Mouse (Mus musculus) intestine, embryonic 15.5 days (tissue): Measurements from ENCODE around the gene Gamt. TPM values are rescaled to one million over a fixed set of nuclear protein-coding genes. Genes with fewer than 3 reads are reported as not detected.

Experiments used
- ATAC-seq: fragments of 200-750 bp; cut with Nextera tagmentation; 2 replicates; pipeline ENCODE4 v1.8.0; 2017; ENCODE audit warnings: moderate TSS enrichment, moderate library complexity
- H3K27ac ChIP-seq: fragments of 300-500 bp; sonication (generic); 2 replicates; pipeline ENCODE4 v1.5.1; 2015; ENCODE audit warnings: mild to moderate bottlenecking, inconsistent platforms
- H3K27me3 ChIP-seq: fragments of 300-500 bp; sonication (generic); replicated peaks from 2 replicates; pipeline ENCODE4 v1.6.1; 2015; ENCODE audit warnings: inconsistent platforms
- H3K36me3 ChIP-seq: fragments of 300-500 bp; sonication (generic); 2 replicates; pipeline ENCODE4 v1.6.1; 2015; ENCODE audit warnings: inconsistent platforms
- H3K4me1 ChIP-seq: fragments of 300-500 bp; sonication (generic); replicated peaks from 2 replicates; pipeline ENCODE4 v1.6.1; 2015; ENCODE audit warnings: inconsistent platforms
- H3K4me2 ChIP-seq: fragments of 300-500 bp; sonication (generic); replicated peaks from 2 replicates; pipeline ENCODE4 v1.6.1; 2015; ENCODE audit warnings: mild to moderate bottlenecking, inconsistent platforms
- H3K4me3 ChIP-seq: fragments of 300-500 bp; sonication (generic); replicated peaks from 2 replicates; pipeline ENCODE4 v1.5.1; 2015; ENCODE audit warnings: inconsistent platforms
- H3K9ac ChIP-seq: fragments of 300-500 bp; sonication (generic); 2 replicates; pipeline ENCODE4 v1.6.1; 2015; ENCODE audit warnings: inconsistent platforms
- H3K9me3 ChIP-seq: fragments of 300-500 bp; sonication (generic); 2 replicates; pipeline ENCODE4 v1.6.1; 2016; ENCODE audit warnings: inconsistent platforms
- WGBS: fragments of 180-500 bp; shearing (Covaris S2); methylation state at CpG from one replicate; pipeline ENCODE4 v1.1.7; 2015; 5-methylcytosine and 5-hydroxymethylcytosine counted together
- polyA plus RNA-seq: library from polyadenylated mRNA; unstranded; fragments of >200 nt; fragmentation: Nextera tagmentation; extraction: Ambion mirVana; gene quantifications from 2 replicates; pipeline ENCODE4 v1.2.1, GENCODE M21; 2015

Gene Gamt
- polyA plus RNA-seq, 1 experiment from 2014 or later: 71.0 TPM

DNA sequence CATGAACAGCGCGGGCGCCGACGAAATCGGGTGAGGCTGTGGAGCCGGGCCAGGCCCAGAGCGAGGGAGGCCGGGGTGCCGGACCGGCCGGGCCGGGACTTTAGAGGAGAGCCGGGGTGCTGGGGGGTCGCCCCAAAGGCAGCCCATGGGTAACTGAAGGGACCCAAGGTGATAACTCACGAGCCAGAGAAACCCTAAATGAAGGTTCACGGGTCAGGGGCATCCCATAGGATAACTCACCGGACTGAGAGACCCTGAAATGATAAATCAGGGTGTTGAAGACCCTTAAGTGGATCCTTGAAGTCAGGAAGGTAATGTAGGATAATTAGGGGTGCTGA lies 4.3 kb upstream of the Gamt start:
- Histone ChIP-seq H3K9ac (peak overlapping the region; percentile 100), H3K27ac (peak overlapping the region; percentile 82), H3K4me2 (peak overlapping the region; percentile 58), H3K4me3 (peak overlapping the region; percentile 93), H3K4me1 (peaks cover 50% of the 10 kb centered on the region), H3K9me3 (no peaks in the 10 kb centered on the region), H3K36me3 (no peaks in the 10 kb centered on the region), H3K27me3 (no peaks in the 10 kb centered on the region)
- no peak for ATAC-seq
- 0% methylated on average over 18 of the region's 18 CpGs for WGBS

DNA sequence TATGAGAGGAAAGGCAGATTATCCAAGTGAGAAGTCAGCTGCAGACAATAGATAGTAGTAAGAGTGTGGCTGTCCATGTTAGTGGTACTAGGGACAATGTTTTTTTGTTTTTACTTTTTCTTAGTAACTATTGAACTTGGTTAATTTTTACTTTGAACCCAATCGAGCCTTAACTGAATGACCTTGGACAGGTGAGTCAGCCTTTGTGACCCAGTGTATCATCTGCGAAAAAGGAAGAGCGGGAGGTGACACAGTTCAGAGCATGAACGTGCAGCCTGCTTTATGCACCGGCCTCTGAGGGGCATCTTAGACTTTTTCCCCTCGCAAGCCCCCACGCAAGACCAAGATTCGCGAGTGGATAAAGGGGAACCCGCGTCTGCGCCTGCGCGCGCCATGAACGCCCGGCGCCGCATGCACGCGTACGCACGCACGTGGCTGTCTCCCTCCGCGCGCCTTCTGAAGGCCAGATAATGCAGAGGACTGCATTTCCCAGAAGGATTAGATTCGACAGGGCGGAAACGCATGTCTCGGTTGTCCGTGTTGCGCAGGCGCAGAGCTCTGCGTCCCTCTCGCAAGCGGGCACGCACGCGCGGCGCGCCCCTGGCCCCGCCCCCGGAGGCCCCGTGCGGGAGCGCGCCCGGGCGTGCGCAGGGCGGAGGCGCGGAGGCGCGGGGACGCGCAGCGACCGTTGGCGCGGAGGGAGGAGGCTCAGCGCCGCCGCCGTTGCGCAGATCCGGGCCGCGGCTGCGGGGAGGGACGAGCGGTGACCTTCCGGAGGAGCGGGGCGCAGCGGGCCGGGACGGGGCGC lies 3.7 kb upstream of the Gamt start:
- no peaks in the 10 kb centered on the region for H3K9me3 ChIP-seq
- under 1% methylated on average over 80 of the region's 81 CpGs for WGBS
- no peaks in the 10 kb centered on the region for H3K36me3 ChIP-seq
- peaks cover 52% of the 10 kb centered on the region for H3K4me1 ChIP-seq
- peak overlapping the region; percentile 82 for H3K27ac ChIP-seq
- ATAC-seq: peak; percentile 69
- H3K27me3 ChIP-seq: no peaks in the 10 kb centered on the region
- H3K4me3 ChIP-seq: peak overlapping the region; percentile 93
- peak overlapping the region; percentile 100 for H3K9ac ChIP-seq
- peak overlapping the region; percentile 69 for H3K4me2 ChIP-seq

DNA sequence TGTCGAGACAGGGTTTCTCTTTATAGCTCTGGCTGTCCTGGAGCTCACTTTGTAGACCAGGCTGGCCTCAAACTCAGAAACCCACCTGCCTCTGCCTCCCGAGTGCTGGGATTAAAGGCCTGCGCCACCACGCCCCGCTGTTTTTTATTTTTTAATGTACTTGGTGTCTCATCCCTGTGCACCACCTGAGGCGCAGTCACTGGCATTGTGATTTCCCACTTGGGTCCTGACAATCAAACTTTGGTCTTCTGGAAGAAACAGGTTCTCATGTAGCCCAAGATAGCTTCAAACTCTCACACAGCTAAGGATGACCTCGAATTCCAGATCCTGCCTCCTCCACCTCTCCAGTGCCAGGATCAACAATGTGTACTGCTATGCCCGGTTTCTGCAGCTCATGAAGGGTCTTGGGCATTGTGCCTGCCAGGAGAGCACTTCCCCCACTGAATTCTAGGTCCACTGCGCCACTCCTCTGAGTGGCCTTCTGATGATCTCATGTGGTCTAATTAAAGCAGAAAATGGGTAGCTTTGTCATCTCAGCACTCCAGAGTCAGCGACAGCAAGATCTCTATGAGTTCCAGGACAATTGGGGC lies 2.1 kb upstream of the Gamt start:
- H3K27ac ChIP-seq: no peak overlapping the region
- ATAC-seq: no peak
- peaks cover 10% of the 10 kb centered on the region; the same call in 1 of the 2 replicates for H3K36me3 ChIP-seq
- no peaks in the 10 kb centered on the region for H3K9me3 ChIP-seq
- H3K4me3 ChIP-seq: no peak overlapping the region
- peaks cover 49% of the 10 kb centered on the region for H3K4me1 ChIP-seq
- H3K27me3 ChIP-seq: no peaks in the 10 kb centered on the region
- 92% methylated on average over 10 of the region's 10 CpGs for WGBS
- H3K4me2 ChIP-seq: 0 out of 2 replicates have a peak overlapping the region, but pooled peaks have one; percentile 92
- H3K9ac ChIP-seq: no peak overlapping the region

DNA sequence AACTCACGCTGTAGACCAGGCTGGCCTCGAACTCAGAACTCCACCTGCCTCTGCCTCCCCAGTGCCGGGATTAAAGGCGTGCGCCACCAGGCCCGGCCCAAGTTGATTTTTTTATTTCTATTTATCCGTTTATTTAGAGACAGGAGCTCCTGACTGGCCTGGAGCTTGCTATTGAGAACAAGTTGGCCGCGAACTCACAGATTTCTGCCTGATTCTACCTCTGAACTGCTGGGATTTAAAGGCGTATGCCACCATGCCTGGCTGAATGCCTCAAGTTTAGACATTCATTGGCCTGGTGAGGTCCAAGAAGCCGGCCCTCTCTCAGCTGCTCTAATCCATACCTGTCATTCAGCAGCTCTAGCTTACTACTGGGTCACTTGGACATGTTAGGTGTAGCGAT lies 1.4 kb upstream of the Gamt start:
- no peaks in the 10 kb centered on the region for H3K27me3 ChIP-seq
- H3K36me3 ChIP-seq: peaks cover 15% of the 10 kb centered on the region; the same call in 1 of the 2 replicates
- peak overlapping the region; percentile 49 for H3K4me3 ChIP-seq
- peak overlapping the region; percentile 92 for H3K4me2 ChIP-seq
- peaks cover 43% of the 10 kb centered on the region for H3K4me1 ChIP-seq
- H3K9ac ChIP-seq: peak overlapping the region; percentile 54; the same call in 1 of the 2 replicates
- H3K27ac ChIP-seq: peak overlapping the region; percentile 99
- 70% methylated on average over 12 of the region's 12 CpGs for WGBS
- H3K9me3 ChIP-seq: no peaks in the 10 kb centered on the region
- ATAC-seq: no peak

DNA sequence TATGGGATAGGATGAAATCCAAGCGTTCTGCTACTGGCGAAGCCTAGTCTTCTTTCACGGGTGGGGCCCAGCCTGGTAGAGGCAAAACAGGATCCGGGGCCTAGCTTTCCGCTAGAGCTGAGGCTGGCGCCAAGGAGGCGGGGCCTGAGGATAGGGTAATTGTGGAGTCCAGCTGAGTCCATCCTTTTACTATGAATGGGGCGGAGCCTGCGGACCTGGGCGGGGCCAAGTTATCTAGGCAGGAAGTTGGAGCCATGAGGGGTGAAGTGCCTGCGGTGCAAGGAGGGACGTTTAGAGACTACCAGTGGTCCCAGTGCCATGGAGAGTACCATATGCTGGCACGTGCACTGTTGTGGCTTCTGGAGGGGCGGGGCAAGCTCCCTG lies 765 bp upstream of the Gamt start:
- H3K27me3 ChIP-seq: no peaks in the 10 kb centered on the region
- 0% methylated on average over 14 of the region's 14 CpGs for WGBS
- peak overlapping the region; percentile 49 for H3K4me3 ChIP-seq
- ATAC-seq: peak; percentile 77
- H3K9ac ChIP-seq: peak overlapping the region; percentile 61
- H3K4me1 ChIP-seq: peaks cover 39% of the 10 kb centered on the region
- peaks cover 20% of the 10 kb centered on the region for H3K36me3 ChIP-seq
- H3K4me2 ChIP-seq: peak overlapping the region; percentile 92
- peak overlapping the region; percentile 99 for H3K27ac ChIP-seq
- H3K9me3 ChIP-seq: no peaks in the 10 kb centered on the region

- WGBS: 7% methylated on average over 19 of the region's 19 CpGs
- peak overlapping the region; percentile 92 for H3K4me2 ChIP-seq
- H3K9ac ChIP-seq: peak overlapping the region; percentile 61
- H3K36me3 ChIP-seq: peaks cover 29% of the 10 kb centered on the region
- no peak for ATAC-seq
- H3K4me1 ChIP-seq: peaks cover 31% of the 10 kb centered on the region
- peak overlapping the region; percentile 99 for H3K27ac ChIP-seq
- peak overlapping the region; percentile 49 for H3K4me3 ChIP-seq
- no peaks in the 10 kb centered on the region for H3K9me3 ChIP-seq
- no peaks in the 10 kb centered on the region for H3K27me3 ChIP-seq
These were observed 761 bp downstream of the Gamt start for GRCm38 (mm10) chr10:80259861-80260641.

- no peaks in the 10 kb centered on the region for H3K27me3 ChIP-seq
- H3K27ac ChIP-seq: peak overlapping the region; percentile 99; the same call in 1 of the 2 replicates
- peak overlapping the region; percentile 92 for H3K4me2 ChIP-seq
- H3K4me3 ChIP-seq: peak overlapping the region; percentile 49
- ATAC-seq: no peak
- H3K36me3 ChIP-seq: peaks cover 35% of the 10 kb centered on the region
- peak overlapping the region; percentile 61; the same call in 1 of the 2 replicates for H3K9ac ChIP-seq
- no peaks in the 10 kb centered on the region for H3K9me3 ChIP-seq
- peaks cover 34% of the 10 kb centered on the region for H3K4me1 ChIP-seq
- WGBS: 73% methylated on average over 6 of the region's 6 CpGs
These were observed 1.4 kb downstream of the Gamt start for GRCm38 (mm10) chr10:80259463-80259805.

DNA sequence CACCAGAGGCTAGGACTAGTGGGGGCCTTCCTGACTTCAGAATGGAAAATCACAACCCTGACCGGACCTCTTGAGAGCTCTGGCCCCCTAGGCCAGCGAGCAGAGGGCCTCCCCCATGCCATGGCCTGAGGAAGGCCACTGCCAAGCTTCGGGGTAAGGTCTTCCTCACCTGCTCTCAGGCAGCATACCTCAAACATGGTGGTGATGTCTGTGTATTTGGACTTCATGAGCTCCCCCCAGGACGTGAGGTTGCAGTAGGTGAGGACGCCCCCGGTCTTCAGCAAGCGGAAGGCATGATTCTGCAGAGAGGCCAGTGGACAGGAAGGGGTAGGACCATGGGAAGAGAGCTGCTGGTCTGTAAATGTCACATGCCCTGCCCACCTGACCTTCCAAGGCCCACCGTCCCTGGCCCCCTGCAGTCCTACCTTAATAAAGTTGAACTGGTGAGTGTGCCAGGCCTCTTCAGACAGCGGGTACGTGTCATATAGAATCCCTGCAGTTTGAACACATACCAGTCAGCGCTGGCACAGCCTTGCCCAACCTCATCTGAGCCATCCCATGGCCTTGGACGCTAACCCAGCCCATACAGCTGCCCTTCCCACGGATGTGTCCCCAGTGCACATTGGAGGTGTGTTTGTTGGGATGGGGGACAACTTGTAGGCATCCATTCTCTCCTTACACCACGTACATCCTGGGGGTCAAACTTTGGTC lies 1.9 kb downstream of the Gamt start:
- H3K9ac ChIP-seq: peak overlapping the region; percentile 61
- no peak overlapping the region for H3K27ac ChIP-seq
- H3K36me3 ChIP-seq: peaks cover 39% of the 10 kb centered on the region
- no peak for ATAC-seq
- WGBS: 89% methylated on average over 14 of the region's 14 CpGs
- no peak overlapping the region for H3K4me3 ChIP-seq
- peak overlapping the region; percentile 92 for H3K4me2 ChIP-seq
- no peaks in the 10 kb centered on the region for H3K27me3 ChIP-seq
- H3K4me1 ChIP-seq: peaks cover 31% of the 10 kb centered on the region
- no peaks in the 10 kb centered on the region for H3K9me3 ChIP-seq

GRCm38 (mm10) chr10:80257936-80258335 lies 2.9 kb downstream of the Gamt start:
- no peak overlapping the region for H3K4me2 ChIP-seq
- ATAC-seq: no peak
- no peak overlapping the region for H3K4me3 ChIP-seq
- no peaks in the 10 kb centered on the region for H3K27me3 ChIP-seq
- peaks cover 44% of the 10 kb centered on the region for H3K36me3 ChIP-seq
- 0 out of 2 replicates have a peak overlapping the region, but pooled peaks have one; percentile 22 for H3K27ac ChIP-seq
- 79% methylated on average over 2 of the region's 2 CpGs for WGBS
- H3K4me1 ChIP-seq: peaks cover 28% of the 10 kb centered on the region
- no peaks in the 10 kb centered on the region for H3K9me3 ChIP-seq
- no peak overlapping the region for H3K9ac ChIP-seq

GRCm38 (mm10) chr10:80255881-80256535 lies 4.8 kb downstream of the Gamt start:
- peaks cover 52% of the 10 kb centered on the region for H3K36me3 ChIP-seq
- H3K4me1 ChIP-seq: peaks cover 22% of the 10 kb centered on the region
- ATAC-seq: no peak
- H3K9me3 ChIP-seq: no peaks in the 10 kb centered on the region
- WGBS: 85% methylated on average over 5 of the region's 5 CpGs
- H3K27ac ChIP-seq: no peak overlapping the region
- H3K27me3 ChIP-seq: no peaks in the 10 kb centered on the region
- H3K9ac ChIP-seq: no peak overlapping the region
- no peak overlapping the region for H3K4me2 ChIP-seq
- H3K4me3 ChIP-seq: no peak overlapping the region
